ENCODE assay signal across 8 mouse cellular contexts in genomic region chr3:84952585-84953187, GRCm38 (mm10).
A peak's percentile ranks its signal among the peaks of the same experiment; 100 is the strongest.
DNase-seq lines count a peak whose midpoint lies in the region; ATAC-seq and TF ChIP-seq lines count a peak whose summit lies in the region.

No protein-coding gene starts in this region.

- H3K4me3 ChIP-seq in lung, postnatal 0 days (ENCODE audit: low read depth, low read length): peak overlapping the region; percentile 31
- H3K4me3 ChIP-seq in limb, embryonic 10.5 days: peak overlapping the region; percentile 46
- H3K4me3 ChIP-seq in stomach, postnatal 0 days (ENCODE audit: low read depth, low read length): peak overlapping the region; percentile 40

- WGBS in lung, postnatal 0 days: 56% methylated on average over 7 of the region's 7 CpGs
- 77% methylated on average over 7 of the region's 7 CpGs for WGBS in limb, embryonic 10.5 days
- WGBS in stomach, postnatal 0 days: 44% methylated on average over 7 of the region's 7 CpGs

- no peak for TF ChIP-seq CTCF in lung, postnatal 0 days (IDR thresholded peaks at IDR 0.05)
- TF ChIP-seq CTCF in stomach, postnatal 0 days (IDR thresholded peaks at IDR 0.05; ENCODE audit: low read depth): no peak

- no peak overlapping the region for H3K9ac ChIP-seq in lung, postnatal 0 days (replicated peaks; ENCODE audit: low read depth)
- H3K9ac ChIP-seq in stomach, postnatal 0 days (ENCODE audit: low read length): peak overlapping the region; percentile 54

- no peak overlapping the region for H3K27ac ChIP-seq in lung, postnatal 0 days (ENCODE audit: low read length)
- H3K27ac ChIP-seq in limb, embryonic 10.5 days: peak overlapping the region; percentile 67
- no peak overlapping the region; the same call in 1 of the 2 replicates for H3K27ac ChIP-seq in stomach, postnatal 0 days (replicated peaks)

- H3K27me3 ChIP-seq in lung, postnatal 0 days (replicated peaks; ENCODE audit: insufficient read depth, low read length): no peaks in the 10 kb centered on the region
- H3K27me3 ChIP-seq in limb, embryonic 10.5 days (ENCODE audit: low read depth, poor library complexity, severe bottlenecking): no peaks in the 10 kb centered on the region
- H3K27me3 ChIP-seq in stomach, postnatal 0 days (ENCODE audit: control insufficient read depth, insufficient read depth, low read length): no peaks in the 10 kb centered on the region

- ATAC-seq in lung, postnatal 0 days: no peak
- no peak for ATAC-seq in stomach, postnatal 0 days (ENCODE audit: low FRiP score, low TSS enrichment)
- no peak for ATAC-seq in megakaryocyte-erythroid progenitor cell, adult 5-6 weeks (replicated peaks; ENCODE audit: low FRiP score, low TSS enrichment, poor library complexity, severe bottlenecking)

- DNase-seq in cerebellum, adult 9-10 months: peak; percentile 60
- no peak for DNase-seq in cerebellum, postnatal 36 days
- no peak for DNase-seq in lung, postnatal 0 days (ENCODE audit: low spot score)
- no peak for DNase-seq in lung, postnatal 10 days
- DNase-seq in limb, embryonic 10.5 days (ENCODE audit: low spot score): no peak
- DNase-seq in stomach, postnatal 0 days (ENCODE audit: low spot score): no peak
- no peak for DNase-seq in left cerebral cortex, postnatal 4 days

- H3K4me2 ChIP-seq in lung, postnatal 0 days (replicated peaks; ENCODE audit: low read depth, low read length): peak overlapping the region; percentile 59
- H3K4me2 ChIP-seq in stomach, postnatal 0 days (replicated peaks; ENCODE audit: low read depth): peak overlapping the region; percentile 55

- TF ChIP-seq EP300 in lung, postnatal 0 days (IDR thresholded peaks at IDR 0.05): no peak
- TF ChIP-seq EP300 in stomach, postnatal 0 days (optimal IDR thresholded peaks at IDR 0.05): no peak

- intact Hi-C loops in left cerebral cortex, postnatal 4 days (cut with DNase I): loop anchor here (5.0 to 10.0 kb wide), 2 partner anchors 412 to 620 kb away; partner anchors contain the start of gene Gatb

- no peaks in the 10 kb centered on the region for H3K36me3 ChIP-seq in lung, postnatal 0 days (ENCODE audit: insufficient read depth, low read length)
- H3K36me3 ChIP-seq in limb, embryonic 10.5 days: no peaks in the 10 kb centered on the region
- no peaks in the 10 kb centered on the region for H3K36me3 ChIP-seq in stomach, postnatal 0 days (ENCODE audit: control insufficient read depth, insufficient read depth, low read length)

- H3K4me1 ChIP-seq in lung, postnatal 0 days (ENCODE audit: insufficient read depth, low read depth, low read length): no peaks in the 10 kb centered on the region
- peaks cover 15% of the 10 kb centered on the region for H3K4me1 ChIP-seq in limb, embryonic 10.5 days
- H3K4me1 ChIP-seq in stomach, postnatal 0 days (replicated peaks; ENCODE audit: control insufficient read depth, insufficient read depth): no peaks in the 10 kb centered on the region

- H3K9me3 ChIP-seq in lung, postnatal 0 days (ENCODE audit: low read length): no peaks in the 10 kb centered on the region
- no peaks in the 10 kb centered on the region for H3K9me3 ChIP-seq in limb, embryonic 10.5 days (replicated peaks)
- H3K9me3 ChIP-seq in stomach, postnatal 0 days (ENCODE audit: control insufficient read depth, low read length): no peaks in the 10 kb centered on the region
